Mouse (Mus musculus): ENCODE data around the gene H2-Ke6.

GRCm38 (mm10) chr17:34023678-34024077 lies 4.2 kb downstream of the H2-Ke6 start:
- no peak for TF ChIP-seq CTCF (IDR thresholded peaks at IDR 0.05; ENCODE audit: low read depth)
- TF ChIP-seq EP300 (optimal IDR thresholded peaks at IDR 0.05), result no peak
